12 mouse cellular contexts compared by ENCODE assay signal in the genomic region with DNA sequence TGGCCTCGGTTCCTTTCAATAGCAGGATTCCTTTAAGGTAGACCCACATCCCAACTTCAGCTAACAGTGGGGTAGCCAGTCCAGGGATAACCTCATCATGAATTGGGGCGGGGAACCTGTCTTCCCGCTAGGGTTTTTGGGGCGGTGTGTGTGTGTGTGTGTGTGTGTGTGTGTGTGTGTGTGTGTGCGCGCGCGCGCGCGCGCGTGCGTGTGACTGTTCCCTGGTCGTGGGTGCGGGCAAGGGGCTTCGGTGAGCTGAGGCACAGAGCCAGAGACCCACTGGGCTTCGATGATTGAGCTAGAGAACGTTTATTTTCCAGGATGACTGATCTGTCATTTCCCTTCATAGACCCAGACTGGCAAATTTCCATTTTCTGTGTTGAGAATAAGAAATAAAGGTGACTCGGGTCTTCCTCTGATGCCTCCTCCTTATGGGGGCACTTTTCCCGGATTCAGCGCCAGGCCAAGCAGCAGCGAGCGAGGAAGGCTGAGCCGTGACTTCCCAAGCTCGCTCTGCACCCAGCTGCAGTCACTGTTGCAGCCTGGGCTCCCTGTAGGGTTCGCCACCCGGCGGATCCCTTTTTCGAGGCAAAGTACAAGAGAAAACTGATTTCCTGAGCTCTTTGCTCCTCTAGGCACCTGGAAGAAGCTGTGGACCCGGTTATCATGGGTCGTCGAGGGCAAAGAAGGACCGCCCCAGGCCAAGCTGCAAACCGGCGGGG. TPM values are rescaled to one million over a fixed set of nuclear protein-coding genes. Genes with fewer than 3 reads are reported as not detected.
DNase-seq lines count a peak whose midpoint lies in the region; ATAC-seq and TF ChIP-seq lines count a peak whose summit lies in the region.
"Had no signal": no experiment of that assay in that cellular context is flagged by ENCODE, and none has a peak within 500 bp of the region (broad histone marks: within the 10 kb centered on the region; RNA-seq: fewer than 3 reads in every experiment).

No protein-coding gene starts in this region.

- peak overlapping the region; percentile 5; the same call in 1 of the 2 replicates for H3K4me3 ChIP-seq in heart, postnatal 0 days (ENCODE audit: low read depth, low read length)
- 0 out of 2 replicates have a peak overlapping the region, but pooled peaks have one; percentile 16 for H3K4me3 ChIP-seq in embryonic facial prominence, embryonic 12.5 days
- H3K4me3 ChIP-seq in hindbrain, embryonic 13.5 days: peak overlapping the region; percentile 14
- H3K4me3 ChIP-seq: erythroblast, embryonic 14.5 days had no signal

- 3% methylated on average over 36 of the region's 36 CpGs for WGBS in heart, postnatal 0 days
- under 1% methylated on average over 36 of the region's 36 CpGs for WGBS in embryonic facial prominence, embryonic 12.5 days
- WGBS in hindbrain, embryonic 13.5 days: under 1% methylated on average over 32 of the region's 36 CpGs

- peaks cover 74% of the 10 kb centered on the region for H3K27me3 ChIP-seq in heart, postnatal 0 days (ENCODE audit: control insufficient read depth, insufficient read depth, low read length)
- peaks cover 68% of the 10 kb centered on the region for H3K27me3 ChIP-seq in embryonic facial prominence, embryonic 12.5 days
- peaks cover 92% of the 10 kb centered on the region for H3K27me3 ChIP-seq in hindbrain, embryonic 13.5 days

- no peaks in the 10 kb centered on the region for H3K9me3 ChIP-seq in heart, postnatal 0 days (replicated peaks; ENCODE audit: control insufficient read depth, low read length)
- H3K9me3 ChIP-seq in embryonic facial prominence, embryonic 12.5 days: no peaks in the 10 kb centered on the region
- H3K9me3 ChIP-seq in hindbrain, embryonic 13.5 days: no peaks in the 10 kb centered on the region

- intact Hi-C loops in heart, postnatal 14 days (cut with DNase I): no loop called here

- H3K9ac ChIP-seq in heart, postnatal 0 days (replicated peaks; ENCODE audit: low read depth, low read length): no peak overlapping the region
- no peak overlapping the region for H3K9ac ChIP-seq in embryonic facial prominence, embryonic 12.5 days
- no peak overlapping the region for H3K9ac ChIP-seq in hindbrain, embryonic 13.5 days

- no peak overlapping the region for H3K27ac ChIP-seq in heart, postnatal 0 days (ENCODE audit: low read depth)
- no peak overlapping the region for H3K27ac ChIP-seq in embryonic facial prominence, embryonic 12.5 days
- no peak overlapping the region for H3K27ac ChIP-seq in hindbrain, embryonic 13.5 days

- no peaks in the 10 kb centered on the region for H3K36me3 ChIP-seq in heart, postnatal 0 days (replicated peaks; ENCODE audit: control insufficient read depth, insufficient read depth, low read length)
- H3K36me3 ChIP-seq in embryonic facial prominence, embryonic 12.5 days: no peaks in the 10 kb centered on the region
- H3K36me3 ChIP-seq in hindbrain, embryonic 13.5 days: no peaks in the 10 kb centered on the region

- no peak overlapping the region for H3K4me2 ChIP-seq in heart, postnatal 0 days (ENCODE audit: low read depth, low read length)
- peak overlapping the region; percentile 24 for H3K4me2 ChIP-seq in embryonic facial prominence, embryonic 12.5 days (replicated peaks)
- H3K4me2 ChIP-seq in hindbrain, embryonic 13.5 days: peak overlapping the region; percentile 26

- H3K4me1 ChIP-seq in heart, postnatal 0 days (ENCODE audit: control insufficient read depth, insufficient read depth): no peaks in the 10 kb centered on the region
- H3K4me1 ChIP-seq in embryonic facial prominence, embryonic 12.5 days: no peaks in the 10 kb centered on the region
- H3K4me1 ChIP-seq in hindbrain, embryonic 13.5 days (replicated peaks): peaks cover 9% of the 10 kb centered on the region

- TF ChIP-seq EP300 in heart, postnatal 0 days (IDR thresholded peaks at IDR 0.05; ENCODE audit: low read depth): no peak

- TF ChIP-seq CTCF in heart, postnatal 0 days (IDR thresholded peaks at IDR 0.05; ENCODE audit: low read depth): no peak

- no peak for ATAC-seq in heart, postnatal 0 days (ENCODE audit: insufficient read depth, low read depth)
- no peak for ATAC-seq in embryonic facial prominence, embryonic 12.5 days (ENCODE audit: insufficient number of reproducible peaks, insufficient read depth, low FRiP score, low TSS enrichment)
- ATAC-seq in hindbrain, embryonic 13.5 days (ENCODE audit: low FRiP score): 0 out of 2 replicates have a peak, but pooled peaks have one; percentile 33
- no peak for ATAC-seq in megakaryocyte-erythroid progenitor cell, adult 5-6 weeks (replicated peaks; ENCODE audit: low FRiP score, low TSS enrichment, poor library complexity, severe bottlenecking)

- no peak for DNase-seq in heart, postnatal 0 days (ENCODE audit: low spot score)
- DNase-seq in heart, postnatal 14 days: no peak
- DNase-seq in neural tube, embryonic 10.5 days (ENCODE audit: extremely low spot score, low spot score): peak; percentile 30
- DNase-seq in layer of hippocampus, adult 9-10 months (ENCODE audit: low spot score): no peak
- DNase-seq in frontal cortex, postnatal 10 days (ENCODE audit: low spot score in 2 of 2): no peak
- DNase-seq: liver; right cerebral cortex, postnatal 14 days had no signal

RNA-seq across cellular contexts. Expression of gene Fezf1, which starts 12.0 kb away (rescaled TPM):
- not detected in 2 replicates for total RNA-seq in heart, postnatal 0 days (2014; rRNA removed; ENCODE audit: low replicate concordance)
- not detected in 2 replicates for polyA plus RNA-seq in heart, postnatal 0 days (2015; fragmentation: Nextera tagmentation; extraction: Ambion mirVana)
- total RNA-seq in heart, postnatal 14 days (2021): not detected
- polyA plus RNA-seq in embryonic facial prominence, embryonic 12.5 days (2016; fragmentation: Nextera tagmentation; extraction: Ambion mirVana): 6.8 and 7.0 TPM in 2 replicates
- 0.17 TPM in 1 of 2 replicates, not detected in the other for polyA plus RNA-seq in hindbrain, embryonic 13.5 days (2015; fragmentation: Nextera tagmentation; extraction: Ambion mirVana)
- not detected in 2 replicates for total RNA-seq in megakaryocyte-erythroid progenitor cell, adult 5-6 weeks (2014; fragmentation: Nextera tagmentation)
- total RNA-seq in megakaryocyte-erythroid progenitor cell, adult 5-6 weeks (2017): not detected in 2 replicates
- total RNA-seq: MEL had no signal
- polyA plus RNA-seq: erythroblast, embryonic 14.5 days had no signal
